Mouse (Mus musculus) midbrain, embryonic 11.5 days (tissue): ENCODE measurements around the gene Vmn1r55. TPM values are rescaled to one million over a fixed set of nuclear protein-coding genes. Genes with fewer than 3 reads are reported as not detected.
"Not testable (repeated sequence)": the region's sequence is repeated elsewhere in the genome, so short reads cannot be mapped to it uniquely, and the experiment has no call there.

Source experiments
- ATAC-seq: fragments of 200-750 bp; cut with Nextera tagmentation; 2 replicates; pipeline ENCODE4 v1.8.0; 2017; ENCODE audit warnings: moderate TSS enrichment, moderate library complexity; ENCODE audit not compliant: low FRiP score
- DNase-seq: peaks from one replicate; pipeline ENCODE4 v3.0.0; 2015; ENCODE audit warnings: low spot score; ENCODE audit errors: missing footprints
- H3K27ac ChIP-seq: fragments of 300-500 bp; sonication (generic); 2 replicates; pipeline ENCODE4 v1.5.1; 2014; ENCODE audit warnings: low read depth, low read length
- H3K27me3 ChIP-seq: fragments of 300-500 bp; sonication (generic); 2 replicates; pipeline ENCODE4 v1.6.1; 2014; ENCODE audit warnings: mild to moderate bottlenecking, low read length, moderate library complexity, mixed read lengths; ENCODE audit not compliant: control insufficient read depth, insufficient read depth
- H3K36me3 ChIP-seq: fragments of 300-500 bp; sonication (generic); 2 replicates; pipeline ENCODE4 v1.6.1; 2014; ENCODE audit warnings: mild to moderate bottlenecking, low read length, moderate library complexity, mixed read lengths; ENCODE audit not compliant: control insufficient read depth, insufficient read depth
- H3K4me1 ChIP-seq: fragments of 300-500 bp; sonication (generic); 2 replicates; pipeline ENCODE4 v1.6.1; 2014; ENCODE audit warnings: low read length; ENCODE audit not compliant: control insufficient read depth, insufficient read depth
- H3K4me2 ChIP-seq: fragments of 300-500 bp; sonication (generic); 2 replicates; pipeline ENCODE4 v1.6.1; 2014; ENCODE audit warnings: mild to moderate bottlenecking, moderate library complexity
- H3K4me3 ChIP-seq: fragments of 300-500 bp; sonication (generic); 2 replicates; pipeline ENCODE4 v1.5.1; 2014; ENCODE audit warnings: low read depth, low read length
- H3K9ac ChIP-seq: fragments of 300-500 bp; sonication (generic); 2 replicates; pipeline ENCODE4 v1.6.1; 2014; ENCODE audit warnings: low read length
- H3K9me3 ChIP-seq: fragments of 300-500 bp; sonication (generic); 2 replicates; pipeline ENCODE4 v1.6.1; 2016; ENCODE audit warnings: low read length; ENCODE audit not compliant: control insufficient read depth
- WGBS: fragments of 180-500 bp; shearing (Covaris S2); extraction: QIAGEN DNeasy Blood & Tissue Kit; methylation state at CpG from one replicate; pipeline ENCODE4 v1.1.7; 2014; 5-methylcytosine and 5-hydroxymethylcytosine counted together
- polyA plus RNA-seq: library from polyadenylated mRNA; unstranded; fragments of >200 nt; fragmentation: Nextera tagmentation; extraction: Ambion mirVana; gene quantifications from 2 replicates; pipeline ENCODE4 v1.2.1, GENCODE M21; 2014

The Vmn1r55 gene
- polyA plus RNA-seq, 1 experiment from 2014 or later = not detected

DNA sequence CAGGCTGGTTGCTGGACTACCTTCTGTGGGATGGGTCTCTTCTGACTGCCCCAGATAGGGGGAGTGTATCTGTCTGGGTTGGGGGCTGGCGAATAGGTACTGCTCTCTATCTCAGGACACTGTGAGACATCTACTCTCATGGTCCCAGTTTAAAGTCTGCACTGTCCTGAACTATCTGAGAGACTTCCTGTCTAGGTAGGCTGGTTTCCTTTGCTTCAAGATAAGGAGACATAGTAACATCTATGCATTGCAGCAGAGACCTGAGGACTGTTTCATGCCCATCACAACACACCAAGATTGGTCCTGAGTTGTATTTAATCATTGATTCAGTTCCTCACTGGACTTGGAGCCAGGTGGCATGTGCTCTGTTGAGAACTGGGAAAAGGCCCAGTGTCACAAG, 64.0 kb downstream of the Vmn1r55 start:
- 100% methylated on average over 1 of the region's 1 CpGs for WGBS
- H3K4me3 ChIP-seq = no peak overlapping the region
- H3K27me3 ChIP-seq = no peaks in the 10 kb centered on the region
- peaks cover 12% of the 10 kb centered on the region for H3K4me1 ChIP-seq
- no peak for ATAC-seq
- DNase-seq = no peak
- no peak overlapping the region for H3K27ac ChIP-seq
- H3K36me3 ChIP-seq = peaks cover 13% of the 10 kb centered on the region
- H3K9me3 ChIP-seq = no peaks in the 10 kb centered on the region
- H3K9ac ChIP-seq = no peak overlapping the region
- H3K4me2 ChIP-seq = no peak overlapping the region

GRCm38 (mm10) chr7:5083325-5084105, 66.0 kb downstream of the Vmn1r55 start:
- no peak overlapping the region for H3K4me2 ChIP-seq
- ATAC-seq = no peak
- no peak overlapping the region for H3K4me3 ChIP-seq
- H3K9ac ChIP-seq = no peak overlapping the region
- H3K36me3 ChIP-seq = peaks cover 15% of the 10 kb centered on the region
- no peaks in the 10 kb centered on the region for H3K9me3 ChIP-seq
- no peak for DNase-seq
- no peaks in the 10 kb centered on the region for H3K27me3 ChIP-seq
- no peak overlapping the region for H3K27ac ChIP-seq
- peaks cover 12% of the 10 kb centered on the region for H3K4me1 ChIP-seq
- 92% methylated on average over 18 of the region's 18 CpGs for WGBS

- Histone ChIP-seq H3K4me1 (peaks cover 12% of the 10 kb centered on the region), H3K9ac (no peak overlapping the region), H3K4me2 (no peak overlapping the region; the same call in 1 of the 2 replicates), H3K27me3 (no peaks in the 10 kb centered on the region), H3K36me3 (peaks cover 19% of the 10 kb centered on the region), H3K4me3 (no peak overlapping the region), H3K9me3 (no peaks in the 10 kb centered on the region), H3K27ac (no peak overlapping the region)
- DNase-seq (no peak), ATAC-seq (no peak)
- WGBS = 96% methylated on average over 2 of the region's 2 CpGs
Measured at GRCm38 (mm10) chr7:5081939-5082338, 67.5 kb downstream of the Vmn1r55 start.

DNA sequence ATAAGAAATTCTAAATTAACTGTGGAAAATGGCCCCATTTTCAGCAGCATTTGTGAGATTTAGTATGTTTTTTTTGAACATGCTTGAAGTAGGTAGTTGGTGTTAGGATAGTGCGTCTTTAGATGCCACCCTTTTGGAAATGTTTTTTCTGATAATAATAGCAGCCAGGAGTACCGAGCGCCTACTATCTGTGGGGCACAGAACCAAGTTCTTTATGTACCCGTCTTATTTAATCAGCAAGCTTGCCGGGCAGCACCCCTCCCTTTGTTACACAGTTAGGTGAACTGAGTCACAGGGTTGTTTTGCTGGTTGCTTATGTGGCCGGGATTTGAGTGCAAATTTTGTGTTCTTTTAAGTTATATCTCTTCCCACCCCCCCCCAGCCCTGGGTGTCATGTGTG, 68.2 kb downstream of the Vmn1r55 start:
- peak overlapping the region; percentile 98 for H3K4me3 ChIP-seq
- H3K27me3 ChIP-seq = no peaks in the 10 kb centered on the region
- peak overlapping the region; percentile 96 for H3K9ac ChIP-seq
- DNase-seq (no peak), ATAC-seq (no peak)
- WGBS = 81% methylated on average over 6 of the region's 6 CpGs
- peaks cover 19% of the 10 kb centered on the region for H3K36me3 ChIP-seq
- peak overlapping the region; percentile 60 for H3K4me2 ChIP-seq
- peaks cover 12% of the 10 kb centered on the region for H3K4me1 ChIP-seq
- no peak overlapping the region for H3K27ac ChIP-seq
- no peaks in the 10 kb centered on the region for H3K9me3 ChIP-seq

GRCm38 (mm10) chr7:5080815-5081214, 68.7 kb downstream of the Vmn1r55 start:
- 21% methylated on average over 6 of the region's 6 CpGs for WGBS
- DNase-seq = no peak
- Histone ChIP-seq H3K27ac (peak overlapping the region; percentile 71; the same call in 1 of the 2 replicates), H3K4me3 (peak overlapping the region; percentile 98), H3K27me3 (no peaks in the 10 kb centered on the region), H3K4me2 (peak overlapping the region; percentile 60), H3K36me3 (peaks cover 21% of the 10 kb centered on the region), H3K9me3 (no peaks in the 10 kb centered on the region), H3K9ac (peak overlapping the region; percentile 96), H3K4me1 (peaks cover 12% of the 10 kb centered on the region)
- ATAC-seq = no peak

- Histone ChIP-seq H3K9me3 (no peaks in the 10 kb centered on the region), H3K27ac (peak within 1 kb of the TSS; percentile 71), H3K27me3 (no peaks in the 10 kb centered on the region), H3K9ac (peak within 1 kb of the TSS; percentile 96), H3K4me3 (peak within 1 kb of the TSS; percentile 98), H3K4me1 (peaks cover 12% of the 10 kb centered on the region), H3K4me2 (peak within 1 kb of the TSS; percentile 60), H3K36me3 (peaks cover 22% of the 10 kb centered on the region)
- DNase-seq (peak; percentile 99), ATAC-seq (peak; percentile 98)
- under 1% methylated on average over 76 of the region's 81 CpGs for WGBS
Measured at GRCm38 (mm10) chr7:5080010-5080751, 69.3 kb downstream of the Vmn1r55 start, which contains the start of gene Epn1. Epn1 (plus strand) TSS chr7:5080235.

DNA sequence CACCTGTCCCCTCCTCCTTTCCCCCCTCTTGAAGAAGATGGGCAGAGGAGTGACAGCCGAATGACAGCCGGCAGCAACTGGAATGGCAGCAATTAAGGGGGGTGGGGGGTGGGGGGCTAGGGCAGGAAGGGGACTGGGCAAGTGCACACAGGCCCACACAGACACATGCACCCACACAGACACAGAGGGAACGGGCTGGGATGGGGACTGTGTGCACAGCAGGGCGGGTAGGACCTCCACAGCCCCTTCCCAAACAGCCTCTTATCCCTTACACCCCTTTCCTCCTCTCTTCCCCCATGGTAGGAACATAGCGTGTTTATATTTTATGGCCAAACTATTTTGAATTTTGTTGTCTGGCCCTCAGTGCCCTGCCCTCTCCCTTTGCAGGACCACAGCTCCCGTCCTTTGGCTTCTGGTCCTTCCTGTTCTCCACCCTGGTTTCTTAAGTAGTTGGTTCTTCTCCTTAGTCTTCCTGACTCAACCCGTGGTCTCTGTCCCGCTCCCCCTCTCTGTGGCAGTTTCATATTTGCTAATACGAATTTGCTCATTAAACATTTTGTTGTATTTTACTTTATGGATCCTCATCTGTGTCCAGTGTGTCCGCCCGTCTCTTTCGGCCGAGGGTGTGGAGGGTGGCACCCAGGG, 70.0 kb downstream of the Vmn1r55 start:
- peak overlapping the region; percentile 96; the same call in 1 of the 2 replicates for H3K9ac ChIP-seq
- peak; percentile 49 for ATAC-seq
- H3K27me3 ChIP-seq, H3K27ac ChIP-seq, H3K9me3 ChIP-seq, DNase-seq: not testable (repeated sequence)
- H3K4me3 ChIP-seq = peak overlapping the region; percentile 98
- 40% methylated on average over 8 of the region's 13 CpGs for WGBS
- peaks cover 12% of the 10 kb centered on the region for H3K4me1 ChIP-seq
- peaks cover 27% of the 10 kb centered on the region for H3K36me3 ChIP-seq
- H3K4me2 ChIP-seq = peak overlapping the region; percentile 60; the same call in 1 of the 2 replicates
